Mouse (Mus musculus) adrenal gland, postnatal 14 days (tissue): ENCODE measurements around the gene Gm20388. TPM values are rescaled to one million over a fixed set of nuclear protein-coding genes. Genes with fewer than 3 reads are reported as not detected.

Experiments used
- DNase-seq: peaks from one replicate; pipeline ENCODE4 v3.0.0; 2021; ENCODE audit warnings: mixed read lengths
- total RNA-seq: library from RNA; stranded (reverse); gene quantifications from 2 replicates; pipeline ENCODE4 v1.2.3, GENCODE M21; 2021

Gene Gm20388
- total RNA-seq, 1 experiment from 2014 or later, result 17.6 TPM

- no peak for DNase-seq
Observed at GRCm38 (mm10) chr8:124204001-124204601, 4293.5 kb downstream of the Gm20388 start.

- no peak for DNase-seq
Observed at GRCm38 (mm10) chr8:124212148-124212547, 4301.5 kb downstream of the Gm20388 start.

- DNase-seq, result no peak
Observed at GRCm38 (mm10) chr8:124216951-124217350, 4306.3 kb downstream of the Gm20388 start.

- DNase-seq, result no peak
Observed at GRCm38 (mm10) chr8:124229883-124230282, 4319.2 kb downstream of the Gm20388 start.

GRCm38 (mm10) chr8:124230496-124231175, 4320.0 kb downstream of the Gm20388 start:
- no peak for DNase-seq

- DNase-seq, result peak; percentile 94
Observed at GRCm38 (mm10) chr8:124231176-124231484, 4320.5 kb downstream of the Gm20388 start, which contains the start of gene Galnt2. Galnt2 (plus strand) TSS chr8:124231391.

GRCm38 (mm10) chr8:124231485-124232279, 4321.0 kb downstream of the Gm20388 start:
- peak; percentile 77 for DNase-seq

GRCm38 (mm10) chr8:124232280-124232600, 4321.6 kb downstream of the Gm20388 start:
- DNase-seq, result no peak

- DNase-seq, result no peak
Observed at GRCm38 (mm10) chr8:124234496-124234895, 4323.9 kb downstream of the Gm20388 start.

GRCm38 (mm10) chr8:124235536-124235935, 4324.9 kb downstream of the Gm20388 start:
- no peak for DNase-seq

GRCm38 (mm10) chr8:124239350-124239749, 4328.7 kb downstream of the Gm20388 start:
- no peak for DNase-seq

- DNase-seq, result no peak
Observed at GRCm38 (mm10) chr8:124240932-124241331, 4330.3 kb downstream of the Gm20388 start.

- no peak for DNase-seq
Observed at GRCm38 (mm10) chr8:124242208-124242607, 4331.6 kb downstream of the Gm20388 start.

GRCm38 (mm10) chr8:124242913-124243312, 4332.3 kb downstream of the Gm20388 start:
- DNase-seq, result no peak

GRCm38 (mm10) chr8:124247581-124247980, 4336.9 kb downstream of the Gm20388 start:
- DNase-seq, result no peak

- no peak for DNase-seq
Observed at GRCm38 (mm10) chr8:124248688-124249087, 4338.0 kb downstream of the Gm20388 start.

- DNase-seq, result no peak
Observed at GRCm38 (mm10) chr8:124250255-124250654, 4339.6 kb downstream of the Gm20388 start.

- DNase-seq, result peak; percentile 53
Observed at GRCm38 (mm10) chr8:124250785-124251184, 4340.1 kb downstream of the Gm20388 start.

- no peak for DNase-seq
Observed at GRCm38 (mm10) chr8:124252533-124252950, 4341.9 kb downstream of the Gm20388 start.

- no peak for DNase-seq
Observed at GRCm38 (mm10) chr8:124253939-124254338, 4343.3 kb downstream of the Gm20388 start.

- DNase-seq, result no peak
Observed at GRCm38 (mm10) chr8:124256841-124257240, 4346.2 kb downstream of the Gm20388 start.

- peak; percentile 85 for DNase-seq
Observed at GRCm38 (mm10) chr8:124257363-124257762, 4346.7 kb downstream of the Gm20388 start.

GRCm38 (mm10) chr8:124259146-124259545, 4348.5 kb downstream of the Gm20388 start:
- DNase-seq, result no peak
